Mouse (Mus musculus) lung, postnatal 0 days (tissue): Measurements from ENCODE around the gene Cers6.

ENCODE experiments used
- CTCF ChIP-seq: IDR thresholded peaks from 2 replicates; pipeline ENCODE4 v1.5.1; 2016; ENCODE audit warnings: antibody characterized with exemption, mild to moderate bottlenecking
- EP300 ChIP-seq: IDR thresholded peaks from 2 replicates; pipeline ENCODE4 v1.6.1; 2016; ENCODE audit warnings: antibody characterized with exemption, mild to moderate bottlenecking, control low read depth

- no peak for TF ChIP-seq CTCF
- peak; percentile 94 for TF ChIP-seq EP300
Measured at GRCm38 (mm10) chr2:69140816-69141215, 279.6 kb downstream of the Cers6 start.
